Mouse (Mus musculus) thymus, adult 2 months (tissue): ENCODE data around the gene Alpl.

ENCODE experiments used
- CTCF ChIP-seq: fragments of 200-500 bp; IDR thresholded peaks from 2 replicates; pipeline ENCODE4 v1.5.1; 2012; ENCODE audit warnings: mild to moderate bottlenecking, control low read depth, low read length, moderate library complexity, borderline replicate concordance; ENCODE audit not compliant: control insufficient read depth, poor library complexity, insufficient read depth; ENCODE audit errors: extremely low read depth
- POLR2A ChIP-seq: fragments of 200-500 bp; IDR thresholded peaks from 2 replicates; pipeline ENCODE4 v1.6.1; 2012; ENCODE audit warnings: mild to moderate bottlenecking, low read length, control low read depth, moderate library complexity; ENCODE audit not compliant: control insufficient read depth, poor library complexity, insufficient read depth; ENCODE audit errors: extremely low read depth

- TF ChIP-seq CTCF (no peak), POLR2A (no peak)
Observed at GRCm38 (mm10) chr4:137818341-137818740, 22.2 kb upstream of the Alpl start.
